Mouse (Mus musculus) spleen, adult 2 months (tissue): ENCODE measurements around the gene Gm5431.

ENCODE experiments used
- CTCF ChIP-seq: fragments of 200-500 bp; IDR thresholded peaks from 2 replicates; pipeline ENCODE4 v1.5.1; 2011; ENCODE audit warnings: mild to moderate bottlenecking, inconsistent platforms; ENCODE audit not compliant: insufficient read depth, insufficient read length, insufficient replicate concordance; ENCODE audit errors: extremely low read depth
- POLR2A ChIP-seq: fragments of 200-500 bp; IDR thresholded peaks from 2 replicates; pipeline ENCODE4 v1.6.1; 2011; ENCODE audit warnings: low read depth, low read length, inconsistent platforms

- TF ChIP-seq CTCF (no peak), POLR2A (no peak)
Measured at GRCm38 (mm10) chr11:48838181-48838797, 63.7 kb downstream of the Gm5431 start.
